Mouse (Mus musculus) C2C12 (cell line): ENCODE results near the gene Angptl3. TPM values are rescaled to one million over a fixed set of nuclear protein-coding genes. Genes with fewer than 3 reads are reported as not detected.

Experiments
- H3K27me3 ChIP-seq: one replicate; pipeline ENCODE4 v1.6.1; 2011; ENCODE audit not compliant: control insufficient read depth, insufficient read depth, insufficient read length
- H3K36me3 ChIP-seq: one replicate; pipeline ENCODE4 v1.6.1; 2011; ENCODE audit not compliant: control insufficient read depth, insufficient read depth
- H3K4me3 ChIP-seq: one replicate; pipeline ENCODE4 v1.5.1; 2011; ENCODE audit warnings: mild to moderate bottlenecking, control low read depth; ENCODE audit not compliant: poor library complexity, insufficient read depth, severe bottlenecking
- H3K79me2 ChIP-seq: one replicate; pipeline ENCODE4 v1.6.1; 2011; ENCODE audit not compliant: control insufficient read depth, insufficient read depth
- H3K79me3 ChIP-seq: one replicate; pipeline ENCODE4 v1.6.1; 2011; ENCODE audit warnings: low read depth, control low read depth
- H3ac ChIP-seq: one replicate; pipeline ENCODE3; 2011; ENCODE audit warnings: low read depth; ENCODE audit not compliant: control insufficient read depth, insufficient read length
- CEBPB ChIP-seq: IDR thresholded peaks from one replicate; pipeline ENCODE4 v1.6.1; 2011; ENCODE audit warnings: low read depth, mild to moderate bottlenecking, control low read depth, moderate library complexity
- CTCF ChIP-seq: IDR thresholded peaks from one replicate; pipeline ENCODE4 v1.5.1; 2011; ENCODE audit not compliant: control insufficient read depth, insufficient read depth, insufficient read length
- FOSL1 ChIP-seq: IDR thresholded peaks from one replicate; pipeline ENCODE4 v1.8.0; 2011; ENCODE audit warnings: mild to moderate bottlenecking, low read length; ENCODE audit not compliant: poor library complexity, insufficient read depth, severe bottlenecking
- MAX ChIP-seq: IDR thresholded peaks from one replicate; pipeline ENCODE4 v1.6.1; 2011; ENCODE audit warnings: mild to moderate bottlenecking, control low read depth
- MYOD1 ChIP-seq: IDR thresholded peaks from one replicate; pipeline ENCODE4 v1.6.1; 2011; ENCODE audit warnings: low read depth; ENCODE audit not compliant: control insufficient read depth, insufficient read length
- MYOG ChIP-seq: IDR thresholded peaks from one replicate; pipeline ENCODE4 v1.6.1; 2011; ENCODE audit not compliant: control insufficient read depth, insufficient read length; ENCODE audit errors: extremely low read depth
- USF1 ChIP-seq: IDR thresholded peaks from one replicate; pipeline ENCODE4 v1.6.1; 2011; ENCODE audit warnings: low read depth, mild to moderate bottlenecking, control low read depth, moderate library complexity
- polyA plus RNA-seq: library from polyadenylated mRNA; unstranded; fragments of >200 nt; fragmentation: generic; extraction: Trizol; gene quantifications from one replicate; pipeline ENCODE4 v1.2.1, GENCODE M21; 2012; ENCODE audit warnings: missing spikeins

Angptl3 gene
- polyA plus RNA-seq, 1 experiment = 0.05 TPM

DNA sequence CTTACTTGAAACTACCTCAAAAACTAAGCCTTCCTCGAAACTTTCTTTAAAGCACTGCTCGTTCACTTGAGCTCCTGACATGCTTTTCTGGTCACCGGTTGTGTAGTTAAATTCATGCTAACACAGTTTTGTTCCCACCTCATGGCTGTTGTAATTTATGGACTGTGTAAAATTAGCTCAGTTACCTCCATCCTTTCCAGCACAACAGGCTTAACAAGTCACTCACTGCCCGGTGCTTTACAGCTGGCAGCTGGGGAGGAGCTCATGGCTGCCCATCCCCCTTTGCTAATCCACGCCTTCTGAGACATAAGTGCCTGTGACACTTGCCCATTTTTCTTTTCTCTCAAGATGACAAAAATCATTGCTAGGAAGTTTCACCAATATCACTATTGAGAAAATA, 33.8 kb downstream of the Angptl3 start:
- Histone ChIP-seq H3K36me3 (peaks cover 64% of the 10 kb centered on the region), H3K79me2 (no peaks in the 10 kb centered on the region), H3K79me3 (no peaks in the 10 kb centered on the region), H3K27me3 (no peaks in the 10 kb centered on the region), H3ac (no peak overlapping the region), H3K4me3 (no peak overlapping the region)
- TF ChIP-seq MYOD1 (no peak), MAX (no peak), CEBPB (no peak), USF1 (no peak), FOSL1 (no peak), CTCF (no peak), MYOG (no peak)

- TF ChIP-seq USF1 (no peak), CTCF (no peak)
- no peak overlapping the region for H3ac ChIP-seq
- H3K27me3 ChIP-seq = no peaks in the 10 kb centered on the region
- no peaks in the 10 kb centered on the region for H3K79me2 ChIP-seq
- H3K36me3 ChIP-seq = peaks cover 69% of the 10 kb centered on the region
- no peaks in the 10 kb centered on the region for H3K79me3 ChIP-seq
- H3K4me3 ChIP-seq = no peak overlapping the region
These were observed 38.1 kb downstream of the Angptl3 start for GRCm38 (mm10) chr4:99068806-99069205.

DNA sequence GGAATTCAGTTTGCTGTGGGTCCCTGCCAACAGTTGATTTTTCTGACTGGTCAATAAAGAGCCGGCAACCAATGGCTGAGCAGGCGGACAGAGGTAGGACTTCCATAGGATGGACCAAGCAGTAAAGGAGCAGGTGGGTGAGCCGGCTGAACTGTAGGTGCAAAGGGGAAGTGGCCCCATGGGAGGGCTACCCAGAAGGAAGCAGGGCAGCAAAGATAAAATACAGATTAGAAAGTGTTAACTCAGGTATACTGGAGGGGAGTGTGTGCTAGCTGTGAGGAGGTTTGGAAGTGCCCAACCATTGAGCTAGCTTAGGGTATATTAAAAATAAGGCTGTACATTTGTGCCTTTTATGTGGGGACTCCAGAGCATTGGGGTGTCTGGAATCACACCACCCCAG, 47.3 kb downstream of the Angptl3 start:
- Histone ChIP-seq H3K27me3 (no peaks in the 10 kb centered on the region), H3K79me3 (no peaks in the 10 kb centered on the region), H3K79me2 (peaks cover 4% of the 10 kb centered on the region), H3ac (no peak overlapping the region), H3K36me3 (peaks cover 76% of the 10 kb centered on the region), H3K4me3 (no peak overlapping the region)
- TF ChIP-seq MYOD1 (no peak), USF1 (no peak), CTCF (no peak), CEBPB (no peak), FOSL1 (no peak), MAX (no peak), MYOG (no peak)

DNA sequence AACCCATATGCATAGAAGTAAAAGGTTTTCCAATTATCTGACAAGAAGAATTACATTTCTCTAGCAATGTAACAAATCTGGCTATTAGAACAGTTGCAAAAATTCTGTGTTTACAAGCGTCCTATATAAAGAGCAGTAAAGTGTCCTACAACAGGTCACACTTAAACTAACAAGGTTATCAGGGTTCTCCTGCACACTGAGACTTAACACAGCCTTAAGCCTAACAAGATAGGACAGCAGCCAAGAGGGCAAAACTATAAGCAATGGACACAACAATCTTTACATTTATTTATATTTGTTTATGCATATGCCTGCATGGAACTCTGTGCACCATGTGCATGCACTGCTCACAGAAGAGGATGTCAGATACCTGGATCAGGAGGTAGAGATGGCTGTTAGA, 50.4 kb downstream of the Angptl3 start:
- Histone ChIP-seq H3K79me3 (no peaks in the 10 kb centered on the region), H3K79me2 (peaks cover 17% of the 10 kb centered on the region), H3K36me3 (peaks cover 52% of the 10 kb centered on the region), H3K4me3 (no peak overlapping the region), H3K27me3 (no peaks in the 10 kb centered on the region), H3ac (no peak overlapping the region)
- TF ChIP-seq MYOG (no peak), MAX (no peak), CEBPB (no peak)

- Histone ChIP-seq H3K27me3 (no peaks in the 10 kb centered on the region), H3K4me3 (no peak overlapping the region), H3K79me3 (peaks cover 1% of the 10 kb centered on the region), H3K36me3 (peaks cover 37% of the 10 kb centered on the region), H3ac (no peak overlapping the region), H3K79me2 (peaks cover 23% of the 10 kb centered on the region)
- TF ChIP-seq MYOG = no peak
- TF ChIP-seq CEBPB = no peak
- TF ChIP-seq USF1 = no peak
- no peak for TF ChIP-seq MYOD1
- TF ChIP-seq CTCF = no peak
- TF ChIP-seq FOSL1 = no peak
- no peak for TF ChIP-seq MAX
These were observed 53.1 kb downstream of the Angptl3 start for GRCm38 (mm10) chr4:99083862-99084261.

GRCm38 (mm10) chr4:99087760-99088485, 57.2 kb downstream of the Angptl3 start:
- H3K36me3 ChIP-seq = peaks cover 15% of the 10 kb centered on the region
- H3K79me3 ChIP-seq = peaks cover 9% of the 10 kb centered on the region
- no peak overlapping the region for H3K4me3 ChIP-seq
- H3ac ChIP-seq = no peak overlapping the region
- no peaks in the 10 kb centered on the region for H3K27me3 ChIP-seq
- peaks cover 59% of the 10 kb centered on the region for H3K79me2 ChIP-seq
- TF ChIP-seq MAX (no peak), USF1 (no peak), FOSL1 (no peak), MYOG (no peak), MYOD1 (no peak), CEBPB (no peak), CTCF (no peak)
